ENCODE assay signal across 8 mouse cellular contexts in genomic region chr19:47508191-47508590, GRCm38 (mm10). TPM values are rescaled to one million over a fixed set of nuclear protein-coding genes. Genes with fewer than 3 reads are reported as not detected.
A peak's percentile ranks its signal among the peaks of the same experiment; 100 is the strongest.
DNase-seq lines count a peak whose midpoint lies in the region; ATAC-seq and TF ChIP-seq lines count a peak whose summit lies in the region.

No protein-coding gene starts in this region.

- TF ChIP-seq CTCF in intestine, postnatal 0 days (IDR thresholded peaks at IDR 0.05; ENCODE audit: low read depth): no peak

- peak overlapping the region; percentile 50; the same call in 1 of the 2 replicates for H3K27ac ChIP-seq in heart, embryonic 11.5 days (ENCODE audit: low read depth, low read length)
- peak overlapping the region; percentile 89 for H3K27ac ChIP-seq in lung, embryonic 16.5 days (ENCODE audit: low read length)
- H3K27ac ChIP-seq in intestine, postnatal 0 days (ENCODE audit: low read depth, low read length): peak overlapping the region; percentile 79
- H3K27ac ChIP-seq in stomach, embryonic 14.5 days (ENCODE audit: low read length): peak overlapping the region; percentile 75

- ATAC-seq in heart, embryonic 11.5 days (replicated peaks; ENCODE audit: insufficient number of reproducible peaks, low FRiP score, low TSS enrichment): no peak
- ATAC-seq in lung, embryonic 16.5 days (ENCODE audit: low read depth): no peak
- peak; percentile 51 for ATAC-seq in intestine, postnatal 0 days
- no peak for ATAC-seq in stomach, embryonic 14.5 days (ENCODE audit: insufficient number of reproducible peaks, insufficient read depth, low FRiP score, low read depth)

- intact Hi-C loops in heart, postnatal 10 days (cut with DNase I): loop anchor here (2.0 to 5.0 kb wide), 2 partner anchors 224 to 287 kb away; partner anchors contain the start of gene Sfr1

- peaks cover 35% of the 10 kb centered on the region for H3K4me1 ChIP-seq in heart, embryonic 11.5 days (ENCODE audit: control insufficient read depth, insufficient read depth, low read length)
- H3K4me1 ChIP-seq in lung, embryonic 16.5 days (replicated peaks; ENCODE audit: control insufficient read depth, insufficient read depth, low read length): peaks cover 37% of the 10 kb centered on the region
- peaks cover 8% of the 10 kb centered on the region; the same call in 1 of the 2 replicates for H3K4me1 ChIP-seq in intestine, postnatal 0 days (replicated peaks; ENCODE audit: control insufficient read depth, insufficient read depth, low read length)
- peaks cover 20% of the 10 kb centered on the region; the same call in 1 of the 2 replicates for H3K4me1 ChIP-seq in stomach, embryonic 14.5 days (ENCODE audit: control insufficient read depth, insufficient read depth, low read length)

- no peaks in the 10 kb centered on the region for H3K36me3 ChIP-seq in heart, embryonic 11.5 days (ENCODE audit: control insufficient read depth, insufficient read depth, low read length)
- H3K36me3 ChIP-seq in lung, embryonic 16.5 days (ENCODE audit: control insufficient read depth, insufficient read depth, low read length): peaks cover 5% of the 10 kb centered on the region; the same call in 1 of the 2 replicates
- no peaks in the 10 kb centered on the region for H3K36me3 ChIP-seq in intestine, postnatal 0 days (ENCODE audit: control insufficient read depth, insufficient read depth)
- peaks cover 7% of the 10 kb centered on the region for H3K36me3 ChIP-seq in stomach, embryonic 14.5 days (ENCODE audit: control insufficient read depth, insufficient read depth, low read length)

- no peaks in the 10 kb centered on the region for H3K9me3 ChIP-seq in heart, embryonic 11.5 days (replicated peaks; ENCODE audit: control insufficient read depth, low read length)
- H3K9me3 ChIP-seq in lung, embryonic 16.5 days (ENCODE audit: control insufficient read depth, low read length): no peaks in the 10 kb centered on the region
- H3K9me3 ChIP-seq in intestine, postnatal 0 days (ENCODE audit: control insufficient read depth): no peaks in the 10 kb centered on the region
- H3K9me3 ChIP-seq in stomach, embryonic 14.5 days (ENCODE audit: control insufficient read depth, low read depth, low read length): no peaks in the 10 kb centered on the region

- no peak overlapping the region for H3K4me2 ChIP-seq in heart, embryonic 11.5 days
- H3K4me2 ChIP-seq in lung, embryonic 16.5 days (ENCODE audit: low read depth, low read length): no peak overlapping the region
- H3K4me2 ChIP-seq in intestine, postnatal 0 days (replicated peaks; ENCODE audit: low read depth): peak overlapping the region; percentile 51
- H3K4me2 ChIP-seq in stomach, embryonic 14.5 days (replicated peaks; ENCODE audit: low read depth, low read length): no peak overlapping the region

- H3K4me3 ChIP-seq in heart, embryonic 11.5 days (ENCODE audit: low read depth, low read length): no peak overlapping the region
- no peak overlapping the region for H3K4me3 ChIP-seq in lung, embryonic 16.5 days (ENCODE audit: low read length)
- H3K4me3 ChIP-seq in intestine, postnatal 0 days (ENCODE audit: low read depth, low read length): no peak overlapping the region
- H3K4me3 ChIP-seq in stomach, embryonic 14.5 days (ENCODE audit: low read depth, low read length): no peak overlapping the region

- DNase-seq in heart, postnatal 10 days: no peak
- DNase-seq in lung, postnatal 4 days: no peak
- DNase-seq in left cerebral cortex, adult 9 months (ENCODE audit: low spot score in 2 of 2): no peak
- DNase-seq in cerebellum, adult 8-10 months: no peak

- H3K9ac ChIP-seq in heart, embryonic 11.5 days (ENCODE audit: low read depth, low read length): peak overlapping the region; percentile 46; the same call in 1 of the 2 replicates
- H3K9ac ChIP-seq in lung, embryonic 16.5 days (ENCODE audit: low read length): 0 out of 2 replicates have a peak overlapping the region, but pooled peaks have one; percentile 11
- no peak overlapping the region for H3K9ac ChIP-seq in intestine, postnatal 0 days (ENCODE audit: low read depth, low read length)
- H3K9ac ChIP-seq in stomach, embryonic 14.5 days (replicated peaks; ENCODE audit: low read depth, low read length): no peak overlapping the region

- no peaks in the 10 kb centered on the region for H3K27me3 ChIP-seq in heart, embryonic 11.5 days (ENCODE audit: control insufficient read depth, insufficient read depth, low read length)
- no peaks in the 10 kb centered on the region for H3K27me3 ChIP-seq in lung, embryonic 16.5 days (ENCODE audit: control insufficient read depth, insufficient read depth, low read depth, low read length)
- H3K27me3 ChIP-seq in intestine, postnatal 0 days (replicated peaks; ENCODE audit: control insufficient read depth, insufficient read depth, low read length): no peaks in the 10 kb centered on the region
- H3K27me3 ChIP-seq in stomach, embryonic 14.5 days (ENCODE audit: control insufficient read depth, insufficient read depth, low read length): no peaks in the 10 kb centered on the region

- 62% methylated on average over 3 of the region's 3 CpGs for WGBS in heart, embryonic 11.5 days (ENCODE audit: insufficient replicate concordance)
- 54% methylated on average over 3 of the region's 3 CpGs for WGBS in lung, embryonic 16.5 days
- 32% methylated on average over 3 of the region's 3 CpGs for WGBS in intestine, postnatal 0 days
- 68% methylated on average over 3 of the region's 3 CpGs for WGBS in stomach, embryonic 14.5 days

RNA-seq across cellular contexts. Expression of gene Stn1, which starts 29.1 kb away (rescaled TPM):
- 40.0 and 41.6 TPM in 2 replicates for polyA plus RNA-seq in heart, embryonic 11.5 days (2014; fragmentation: Nextera tagmentation; extraction: Ambion mirVana)
- total RNA-seq in heart, postnatal 10 days (2021): 10 to 100 TPM; 22.0 to 24.0 TPM
- polyA plus RNA-seq in lung, embryonic 16.5 days (2015; fragmentation: Nextera tagmentation; extraction: Ambion mirVana): 55.5 and 59.7 TPM in 2 replicates
- 11.4 and 14.9 TPM in 2 replicates for polyA plus RNA-seq in intestine, postnatal 0 days (2015; fragmentation: Nextera tagmentation; extraction: Ambion mirVana)
- polyA plus RNA-seq in stomach, embryonic 14.5 days (2014; fragmentation: Nextera tagmentation; extraction: Ambion mirVana): 58.5 and 68.4 TPM in 2 replicates

RNA-seq across cellular contexts. Expression of gene Sh3pxd2a, which starts 44.0 kb away (rescaled TPM):
- polyA plus RNA-seq in heart, embryonic 11.5 days (2014; fragmentation: Nextera tagmentation; extraction: Ambion mirVana): 6.9 and 10.1 TPM in 2 replicates
- total RNA-seq in heart, postnatal 10 days (2021): 10 to 100 TPM; 87.9 to 93.7 TPM
- polyA plus RNA-seq in lung, embryonic 16.5 days (2015; fragmentation: Nextera tagmentation; extraction: Ambion mirVana): 6.1 and 6.6 TPM in 2 replicates
- 2.2 and 2.4 TPM in 2 replicates for polyA plus RNA-seq in intestine, postnatal 0 days (2015; fragmentation: Nextera tagmentation; extraction: Ambion mirVana)
- polyA plus RNA-seq in stomach, embryonic 14.5 days (2014; fragmentation: Nextera tagmentation; extraction: Ambion mirVana): 13.6 and 13.7 TPM in 2 replicates

Comparison
In these comparisons a context has a peak if more than half of its experiments do, and no peak if none do; other contexts are left out.
1. H3K9ac ChIP-seq: peak in heart, embryonic 11.5 days (single experiment) and lung, embryonic 16.5 days (single experiment); none in intestine, postnatal 0 days (single experiment) and stomach, embryonic 14.5 days (single experiment).
2. Peak in every context shown above with its lines, with median percentiles within 50 percentile points of each other: H3K27ac ChIP-seq.